Mouse (Mus musculus) brown adipose tissue, adult 24 weeks (tissue): ENCODE results near the gene Wscd1. TPM values are rescaled to one million over a fixed set of nuclear protein-coding genes. Genes with fewer than 3 reads are reported as not detected.

Experiments
- H3K27ac ChIP-seq: fragments of 200-500 bp; replicated peaks from 2 replicates; pipeline ENCODE4 v1.5.1; 2012; ENCODE audit warnings: low read depth, mild to moderate bottlenecking, low read length
- H3K4me1 ChIP-seq: fragments of 200-500 bp; 2 replicates; pipeline ENCODE4 v1.6.1; 2012; ENCODE audit warnings: low read length, mixed read lengths; ENCODE audit not compliant: control insufficient read depth, insufficient read depth, insufficient read length
- H3K4me3 ChIP-seq: fragments of 200-500 bp; 2 replicates; pipeline ENCODE4 v1.5.1; 2012; ENCODE audit warnings: low read depth, mild to moderate bottlenecking, low read length, moderate library complexity; ENCODE audit not compliant: insufficient read depth
- polyA plus RNA-seq: library from polyadenylated mRNA; stranded (reverse); fragments of >200 nt; gene quantifications from 2 replicates; pipeline ENCODE4 v1.2.4, GENCODE M21; 2012; ENCODE audit not compliant: missing spikeins, insufficient read depth, insufficient read length

Wscd1 gene
- polyA plus RNA-seq, 1 experiment, result 1.0 TPM

- no peak overlapping the region for H3K27ac ChIP-seq
- H3K4me1 ChIP-seq, result peaks cover 9% of the 10 kb centered on the region; the same call in 1 of the 2 replicates
- H3K4me3 ChIP-seq, result no peak overlapping the region
These were observed 72.3 kb downstream of the Wscd1 start for GRCm38 (mm10) chr11:71822031-71822430.

GRCm38 (mm10) chr11:71824971-71825370 is 75.3 kb downstream of the Wscd1 start:
- Histone ChIP-seq H3K4me3 (no peak overlapping the region), H3K4me1 (no peaks in the 10 kb centered on the region), H3K27ac (no peak overlapping the region)
